Mouse (Mus musculus) testis, adult 2 months (tissue): ENCODE measurements at regions not wholly inside any gene's neighbourhood (a gene's known extent, or its start where the extent isn't known, plus 50 kb on each side); places are given as distances from the start of the nearest gene placed in this dataset.

Source experiments
- CTCF ChIP-seq: fragments of 200-500 bp; IDR thresholded peaks from 2 replicates; pipeline ENCODE4 v1.5.1; 2012; ENCODE audit warnings: low read depth, mild to moderate bottlenecking, inconsistent platforms, low read length, moderate library complexity; ENCODE audit not compliant: control insufficient read depth, insufficient read depth, insufficient replicate concordance
- POLR2A ChIP-seq: fragments of 200-500 bp; IDR thresholded peaks from 2 replicates; pipeline ENCODE4 v1.6.1; 2012; ENCODE audit warnings: low read depth, mild to moderate bottlenecking, inconsistent platforms, low read length, moderate library complexity; ENCODE audit not compliant: control insufficient read depth

DNA sequence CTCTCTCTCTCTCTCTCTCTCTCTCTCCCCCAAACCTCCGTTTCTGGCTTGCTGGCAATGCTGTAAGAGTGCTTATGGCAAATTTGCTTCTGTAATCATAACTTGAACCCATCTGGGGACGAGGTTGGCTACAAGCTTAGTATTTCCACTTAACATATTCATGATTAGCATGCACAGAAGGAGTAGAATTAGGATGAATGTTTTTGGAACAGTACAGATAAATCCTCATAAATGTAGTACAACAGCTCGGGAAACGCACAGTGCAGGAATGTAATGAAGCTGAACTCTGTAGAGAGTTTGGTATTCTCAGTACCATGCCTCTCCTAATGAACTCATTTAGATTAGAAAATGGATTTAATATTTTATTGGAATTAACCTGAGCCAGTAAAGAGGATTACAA lies 555.5 kb downstream of the Gbe1 start:
- TF ChIP-seq CTCF, result no peak
- TF ChIP-seq POLR2A, result no peak
